Mouse (Mus musculus) yolk sac, embryonic 10.5 days (tissue): ENCODE measurements around the gene Slc38a5.

Experiments
- DNase-seq: peaks from one replicate; pipeline ENCODE4 v3.0.0-alpha.2; 2017; ENCODE audit warnings: low spot score

Gene Slc38a5

DNA sequence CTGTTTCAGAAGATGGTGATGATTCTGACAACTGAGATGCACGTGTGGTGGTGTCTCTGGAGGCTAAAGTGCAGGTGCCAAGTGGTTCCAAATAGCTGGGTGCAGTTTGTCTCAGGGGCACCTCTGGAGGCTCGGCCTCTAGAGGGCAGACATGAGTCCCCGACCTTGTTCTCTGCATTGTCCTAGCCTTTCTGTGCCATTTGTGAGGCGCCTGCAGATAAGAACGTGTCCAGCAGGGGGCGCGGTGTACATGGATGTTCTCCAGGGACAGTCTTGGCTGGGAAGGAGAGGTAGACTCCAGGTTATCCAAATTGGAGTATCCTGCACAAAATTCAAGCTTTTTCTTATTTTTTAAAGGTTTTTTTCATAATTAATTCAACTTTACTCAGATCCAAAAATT, 44.0 kb downstream of the Slc38a5 start:
- DNase-seq = peak; percentile 4

DNA sequence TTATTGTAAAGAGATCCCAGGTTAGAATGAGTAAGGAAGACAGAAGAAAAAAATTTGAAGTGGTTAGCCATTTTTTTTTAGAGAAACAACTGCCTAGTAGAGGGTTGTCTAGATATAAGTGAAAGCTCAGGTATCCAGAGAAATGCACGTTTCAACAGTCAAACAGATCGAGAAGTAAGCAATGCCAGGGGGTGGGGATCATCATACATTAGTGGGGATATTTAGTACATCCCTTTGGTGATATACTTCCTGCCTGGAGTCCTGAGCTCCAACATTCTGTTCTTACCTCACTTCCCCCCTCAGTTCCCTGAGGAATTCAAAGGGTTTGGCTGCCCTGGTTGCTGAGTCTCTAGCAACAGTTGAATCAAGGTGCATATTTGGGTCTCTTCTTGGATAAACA, 56.2 kb downstream of the Slc38a5 start, which contains the start of gene Ssxb10:
Gene Ssxb10, plus strand, starts transcription at position 301 of the 400 bp plus-strand sequence.
- no peak for DNase-seq
